Mouse (Mus musculus) heart, embryonic 12.5 days (tissue): ENCODE results near the gene Rhoh. TPM values are rescaled to one million over a fixed set of nuclear protein-coding genes. Genes with fewer than 3 reads are reported as not detected.

Experiments
- ATAC-seq: fragments of 200-750 bp; cut with Nextera tagmentation; 2 replicates; pipeline ENCODE4 v1.8.0; 2017; ENCODE audit warnings: moderate TSS enrichment, moderate library complexity; ENCODE audit not compliant: insufficient number of reproducible peaks, low FRiP score
- H3K27ac ChIP-seq: fragments of 300-500 bp; sonication (generic); 2 replicates; pipeline ENCODE4 v1.5.1; 2016; ENCODE audit warnings: mild to moderate bottlenecking, moderate library complexity; ENCODE audit not compliant: poor library complexity, severe bottlenecking
- H3K27me3 ChIP-seq: fragments of 300-500 bp; sonication (generic); replicated peaks from 2 replicates; pipeline ENCODE4 v1.6.1; 2016; ENCODE audit warnings: mild to moderate bottlenecking, moderate library complexity
- H3K36me3 ChIP-seq: fragments of 300-500 bp; sonication (generic); 2 replicates; pipeline ENCODE4 v1.6.1; 2016; ENCODE audit warnings: mild to moderate bottlenecking, moderate library complexity
- H3K4me1 ChIP-seq: fragments of 300-500 bp; sonication (generic); replicated peaks from 2 replicates; pipeline ENCODE4 v1.6.1; 2016; ENCODE audit warnings: mild to moderate bottlenecking
- H3K4me2 ChIP-seq: fragments of 300-500 bp; sonication (generic); 2 replicates; pipeline ENCODE4 v1.6.1; 2016; ENCODE audit warnings: mild to moderate bottlenecking, moderate library complexity
- H3K4me3 ChIP-seq: fragments of 300-500 bp; sonication (generic); 2 replicates; pipeline ENCODE4 v1.5.1; 2016; ENCODE audit warnings: mild to moderate bottlenecking
- H3K9ac ChIP-seq: fragments of 300-500 bp; sonication (generic); 2 replicates; pipeline ENCODE4 v1.6.1; 2016; ENCODE audit warnings: mild to moderate bottlenecking, moderate library complexity
- H3K9me3 ChIP-seq: fragments of 300-500 bp; sonication (generic); replicated peaks from 2 replicates; pipeline ENCODE4 v1.6.1; 2016; ENCODE audit warnings: mild to moderate bottlenecking, moderate library complexity
- WGBS: fragments of 180-500 bp; shearing (Covaris S2); methylation state at CpG from one replicate; pipeline ENCODE4 v1.1.7; 2016; 5-methylcytosine and 5-hydroxymethylcytosine counted together
- polyA plus RNA-seq: library from polyadenylated mRNA; unstranded; fragments of >200 nt; fragmentation: Nextera tagmentation; extraction: Ambion mirVana; gene quantifications from 2 replicates; pipeline ENCODE4 v1.2.1, GENCODE M21; 2016

Rhoh gene
- polyA plus RNA-seq, 1 experiment from 2014 or later: 0.97 TPM

DNA sequence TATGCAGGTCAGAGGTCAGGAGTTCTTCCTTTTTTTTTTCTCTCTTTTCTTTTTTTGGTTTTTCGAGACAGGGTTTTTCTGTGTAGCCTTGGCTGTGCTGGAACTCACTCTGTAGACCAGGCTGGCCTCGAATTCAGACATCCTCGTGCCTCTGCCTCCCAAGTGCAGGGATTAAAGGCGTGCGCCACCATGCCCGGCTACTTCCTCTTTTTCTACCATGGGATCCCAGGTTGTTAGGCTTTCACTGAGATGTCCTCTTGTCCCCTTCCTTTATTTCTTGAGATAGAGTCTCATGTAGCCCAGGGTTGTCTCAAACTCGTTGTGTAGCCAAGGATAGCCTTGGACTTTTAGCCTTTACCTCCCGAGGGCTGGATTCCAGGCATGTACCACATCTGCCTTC, 14.5 kb upstream of the Rhoh start:
- peak overlapping the region; percentile 66 for H3K27ac ChIP-seq

DNA sequence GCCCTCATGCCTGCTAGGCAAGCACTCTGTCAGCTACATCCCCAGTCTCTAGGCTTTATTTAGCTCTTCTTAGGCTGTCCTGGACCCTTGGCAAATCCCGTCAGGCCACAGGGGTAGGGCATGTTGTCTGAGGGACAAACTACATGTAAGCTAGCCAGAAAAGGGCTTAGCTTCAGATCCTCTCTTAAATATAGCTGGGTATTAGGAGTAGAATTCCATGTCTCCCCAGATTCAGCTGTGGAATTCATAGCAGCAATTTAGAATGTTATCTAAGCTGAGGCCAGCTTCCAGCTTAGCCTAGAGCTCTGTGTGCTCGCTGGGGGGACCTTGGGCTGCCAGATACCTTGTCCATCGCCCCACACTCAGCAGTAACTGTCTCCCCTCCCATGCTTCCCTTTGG, 14.1 kb upstream of the Rhoh start:
- H3K9me3 ChIP-seq: no peaks in the 10 kb centered on the region
- no peak for ATAC-seq
- H3K36me3 ChIP-seq: no peaks in the 10 kb centered on the region
- no peaks in the 10 kb centered on the region for H3K27me3 ChIP-seq
- H3K4me2 ChIP-seq: no peak overlapping the region
- peaks cover 21% of the 10 kb centered on the region for H3K4me1 ChIP-seq
- no peak overlapping the region for H3K4me3 ChIP-seq
- H3K27ac ChIP-seq: peak overlapping the region; percentile 66
- no peak overlapping the region for H3K9ac ChIP-seq
- WGBS: 37% methylated on average over 3 of the region's 3 CpGs

More for the DNA sequence above, 14.5 kb upstream of the Rhoh start:
- no peak for ATAC-seq
- Histone ChIP-seq H3K36me3 (no peaks in the 10 kb centered on the region), H3K9me3 (no peaks in the 10 kb centered on the region), H3K9ac (no peak overlapping the region), H3K4me1 (peaks cover 24% of the 10 kb centered on the region), H3K4me2 (no peak overlapping the region), H3K4me3 (no peak overlapping the region), H3K27me3 (no peaks in the 10 kb centered on the region)
- WGBS: 80% methylated on average over 8 of the region's 8 CpGs

DNA sequence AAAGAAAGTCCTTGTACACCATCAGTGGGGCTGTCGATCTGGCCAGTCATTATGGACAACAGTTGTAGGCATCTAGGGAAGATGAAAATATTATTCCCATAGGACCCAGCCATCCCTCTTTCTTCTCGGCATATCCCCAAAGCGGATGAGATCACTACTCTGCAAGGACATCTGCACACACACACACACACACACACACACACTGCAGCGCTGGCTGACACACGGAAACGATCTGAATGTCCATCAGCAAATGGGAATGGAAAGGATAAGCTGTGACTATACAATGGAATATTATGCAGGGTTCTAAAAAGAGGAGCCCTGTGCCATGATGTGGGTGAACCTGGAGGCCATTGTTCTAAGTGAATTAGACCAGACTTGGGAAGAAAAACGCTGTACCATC, 13.4 kb upstream of the Rhoh start:
- Histone ChIP-seq H3K27me3 (no peaks in the 10 kb centered on the region), H3K9me3 (no peaks in the 10 kb centered on the region), H3K36me3 (no peaks in the 10 kb centered on the region), H3K4me1 (peaks cover 18% of the 10 kb centered on the region), H3K9ac (no peak overlapping the region), H3K4me3 (no peak overlapping the region), H3K4me2 (no peak overlapping the region), H3K27ac (no peak overlapping the region)
- WGBS: 80% methylated on average over 7 of the region's 7 CpGs
- no peak for ATAC-seq

DNA sequence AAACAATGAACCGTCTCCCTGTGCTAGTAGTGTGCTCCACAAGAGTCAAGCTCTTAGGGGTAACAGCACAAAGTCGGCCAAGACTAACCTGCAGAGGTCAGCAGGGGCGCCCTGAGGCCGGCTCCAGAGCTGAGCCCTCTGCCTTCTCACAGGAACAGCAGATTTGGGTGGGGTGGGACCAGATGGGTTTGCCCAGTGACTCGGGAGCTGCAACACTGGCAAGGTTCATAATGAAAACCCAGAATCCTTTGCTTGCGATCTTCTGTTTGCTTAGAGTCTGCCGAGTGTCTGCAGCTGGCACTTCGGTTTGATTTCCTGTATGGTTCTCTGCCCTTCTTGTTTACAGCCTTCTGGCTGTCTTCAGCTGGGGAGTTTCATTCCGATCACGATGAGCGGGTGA, 10.2 kb upstream of the Rhoh start:
- 55% methylated on average over 11 of the region's 11 CpGs for WGBS
- H3K36me3 ChIP-seq: no peaks in the 10 kb centered on the region
- no peaks in the 10 kb centered on the region for H3K27me3 ChIP-seq
- H3K4me1 ChIP-seq: peaks cover 17% of the 10 kb centered on the region
- no peak overlapping the region for H3K4me3 ChIP-seq
- no peak overlapping the region for H3K4me2 ChIP-seq
- no peak overlapping the region for H3K9ac ChIP-seq
- H3K27ac ChIP-seq: no peak overlapping the region
- no peaks in the 10 kb centered on the region for H3K9me3 ChIP-seq
- ATAC-seq: no peak

DNA sequence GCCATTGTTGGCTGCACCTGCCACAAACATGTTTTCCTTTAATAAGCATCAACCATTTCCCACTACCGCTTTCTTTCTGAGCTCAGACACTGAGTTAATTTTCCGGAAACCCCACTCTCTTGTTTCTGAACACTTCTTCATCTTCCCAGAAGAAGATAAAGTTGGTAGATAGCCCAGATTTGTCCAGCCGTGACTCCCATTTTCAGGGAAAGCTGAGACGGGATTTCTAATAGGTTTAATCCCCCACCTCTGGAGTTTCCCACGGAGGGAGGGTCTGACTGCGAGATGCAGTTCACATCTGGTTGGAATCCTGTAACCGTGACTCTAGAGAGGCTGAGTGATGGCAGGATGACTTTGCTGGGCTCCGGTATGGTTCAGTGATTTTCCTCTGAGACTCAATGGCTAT, 6.2 kb upstream of the Rhoh start:
- ATAC-seq: no peak
- Histone ChIP-seq H3K27me3 (no peaks in the 10 kb centered on the region), H3K27ac (no peak overlapping the region), H3K4me3 (no peak overlapping the region), H3K4me1 (peaks cover 18% of the 10 kb centered on the region), H3K9me3 (no peaks in the 10 kb centered on the region), H3K36me3 (no peaks in the 10 kb centered on the region), H3K9ac (no peak overlapping the region), H3K4me2 (no peak overlapping the region)
- WGBS: 70% methylated on average over 8 of the region's 8 CpGs

DNA sequence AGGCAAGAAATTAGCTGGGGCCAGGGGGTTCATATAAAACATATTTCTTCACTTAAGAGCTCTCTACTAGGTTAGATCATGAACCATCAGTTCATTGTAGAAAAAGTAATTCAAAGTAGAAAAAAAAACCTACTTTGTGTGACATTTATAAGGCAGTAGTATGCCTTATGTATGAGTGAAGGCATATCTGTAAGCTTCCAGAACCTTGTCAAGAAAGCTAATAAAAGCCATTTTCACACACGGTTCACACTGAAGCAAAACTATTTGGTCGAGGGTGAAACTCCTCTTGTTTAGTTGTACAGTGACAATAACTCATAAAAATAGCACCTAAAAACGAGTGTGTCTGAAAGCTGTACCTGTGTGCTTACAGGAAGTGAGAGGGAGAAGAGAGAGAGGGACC, 5.4 kb upstream of the Rhoh start:
- no peak overlapping the region for H3K4me2 ChIP-seq
- no peak for ATAC-seq
- 61% methylated on average over 3 of the region's 3 CpGs for WGBS
- no peaks in the 10 kb centered on the region for H3K9me3 ChIP-seq
- H3K27me3 ChIP-seq: no peaks in the 10 kb centered on the region
- H3K4me3 ChIP-seq: no peak overlapping the region
- no peak overlapping the region for H3K9ac ChIP-seq
- H3K4me1 ChIP-seq: peaks cover 18% of the 10 kb centered on the region
- no peak overlapping the region for H3K27ac ChIP-seq
- no peaks in the 10 kb centered on the region for H3K36me3 ChIP-seq

DNA sequence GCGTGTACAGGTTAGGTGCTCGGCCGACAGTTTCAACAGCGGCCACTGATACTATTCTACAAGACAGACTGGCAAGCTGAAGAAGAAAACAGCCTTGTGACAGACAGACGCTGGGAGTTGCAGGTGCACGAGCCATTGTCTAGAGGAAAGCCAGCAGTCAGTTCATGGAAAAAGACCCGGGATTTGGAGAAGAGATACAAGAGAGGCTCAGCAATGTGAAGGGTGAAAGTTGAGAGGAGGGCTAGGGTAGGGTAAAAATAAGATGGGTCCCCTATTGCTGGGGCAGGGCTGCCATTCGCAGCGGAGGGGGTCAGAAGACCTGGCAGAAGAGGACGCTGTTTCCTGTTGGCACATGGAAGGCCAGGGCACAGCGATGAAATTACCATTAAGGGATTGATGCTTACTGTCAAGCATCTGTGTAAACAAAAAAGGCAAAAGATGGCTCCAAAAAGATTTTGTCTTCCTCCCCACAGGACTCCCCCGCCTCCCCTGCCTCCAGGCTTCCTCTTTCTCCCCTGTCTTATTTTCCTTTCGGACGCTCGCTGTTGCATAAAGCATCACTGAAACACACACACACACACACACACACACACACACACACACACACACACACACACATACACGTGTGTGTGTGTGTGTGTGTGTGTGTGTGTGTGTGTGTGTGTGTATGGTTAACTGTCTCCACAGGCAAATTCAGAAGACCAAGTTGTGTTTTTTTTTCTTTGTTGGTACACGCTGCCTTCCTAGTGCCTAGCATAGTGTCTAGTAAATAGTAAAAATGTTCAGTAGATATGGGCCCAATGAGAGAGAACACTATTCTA, 4.2 kb upstream of the Rhoh start:
- ATAC-seq: no peak
- no peak overlapping the region for H3K9ac ChIP-seq
- H3K4me1 ChIP-seq: peaks cover 18% of the 10 kb centered on the region
- no peak overlapping the region for H3K4me3 ChIP-seq
- no peaks in the 10 kb centered on the region for H3K9me3 ChIP-seq
- 76% methylated on average over 17 of the region's 17 CpGs for WGBS
- H3K4me2 ChIP-seq: no peak overlapping the region
- no peaks in the 10 kb centered on the region for H3K27me3 ChIP-seq
- no peak overlapping the region for H3K27ac ChIP-seq
- no peaks in the 10 kb centered on the region for H3K36me3 ChIP-seq

DNA sequence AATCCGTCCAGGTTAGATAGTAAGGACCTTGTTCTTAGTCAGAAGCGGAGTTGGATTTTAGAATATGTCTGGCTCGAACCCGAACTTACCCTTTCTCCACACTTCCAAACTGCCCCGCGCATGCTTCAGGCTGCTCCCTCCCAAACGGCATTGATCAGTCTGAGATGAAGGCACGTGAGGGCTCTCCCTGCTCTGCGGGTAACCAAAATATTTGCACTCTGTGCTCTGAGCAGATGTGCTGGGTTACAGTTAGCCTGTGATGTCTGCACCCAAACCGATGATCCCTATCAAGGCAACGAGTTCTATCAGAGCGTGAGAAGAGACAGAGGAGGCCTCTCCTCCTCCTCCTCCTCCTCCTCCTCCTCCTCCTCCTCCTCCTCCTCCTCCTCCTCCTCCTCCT, 3.1 kb upstream of the Rhoh start:
- no peak overlapping the region for H3K4me3 ChIP-seq
- no peaks in the 10 kb centered on the region for H3K9me3 ChIP-seq
- no peak overlapping the region for H3K9ac ChIP-seq
- no peak for ATAC-seq
- no peaks in the 10 kb centered on the region for H3K27me3 ChIP-seq
- H3K4me1 ChIP-seq: peaks cover 18% of the 10 kb centered on the region
- no peak overlapping the region for H3K27ac ChIP-seq
- H3K36me3 ChIP-seq: no peaks in the 10 kb centered on the region
- 78% methylated on average over 12 of the region's 12 CpGs for WGBS
- H3K4me2 ChIP-seq: no peak overlapping the region

DNA sequence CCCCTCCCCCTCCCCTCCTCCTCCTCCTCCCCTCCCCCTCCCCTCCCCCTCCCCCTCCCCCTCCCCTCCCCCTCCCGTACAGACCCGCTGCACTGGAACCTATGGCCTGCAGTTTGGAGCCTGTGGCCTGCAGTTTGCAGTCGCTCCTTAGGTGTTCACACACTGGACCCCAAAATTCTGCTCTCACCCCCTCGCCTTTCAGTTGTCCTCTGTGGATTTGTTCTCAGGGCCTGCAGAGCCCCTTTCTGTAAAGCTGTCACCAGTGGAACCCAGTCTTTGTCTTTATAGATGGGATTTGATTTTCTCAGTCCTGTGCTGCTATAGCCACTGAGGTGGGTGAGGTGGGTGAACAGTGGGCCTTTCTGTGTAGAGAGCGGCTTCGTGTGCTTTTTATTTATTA, 2.7 kb upstream of the Rhoh start:
- 87% methylated on average over 4 of the region's 6 CpGs for WGBS
- Histone ChIP-seq H3K36me3 (no peaks in the 10 kb centered on the region), H3K4me3 (no peak overlapping the region), H3K4me2 (no peak overlapping the region; the same call in 1 of the 2 replicates), H3K27ac (peak overlapping the region; percentile 51), H3K9ac (peak overlapping the region; percentile 41; the same call in 1 of the 2 replicates), H3K9me3 (no peaks in the 10 kb centered on the region), H3K27me3 (no peaks in the 10 kb centered on the region), H3K4me1 (peaks cover 18% of the 10 kb centered on the region)
- no peak for ATAC-seq

DNA sequence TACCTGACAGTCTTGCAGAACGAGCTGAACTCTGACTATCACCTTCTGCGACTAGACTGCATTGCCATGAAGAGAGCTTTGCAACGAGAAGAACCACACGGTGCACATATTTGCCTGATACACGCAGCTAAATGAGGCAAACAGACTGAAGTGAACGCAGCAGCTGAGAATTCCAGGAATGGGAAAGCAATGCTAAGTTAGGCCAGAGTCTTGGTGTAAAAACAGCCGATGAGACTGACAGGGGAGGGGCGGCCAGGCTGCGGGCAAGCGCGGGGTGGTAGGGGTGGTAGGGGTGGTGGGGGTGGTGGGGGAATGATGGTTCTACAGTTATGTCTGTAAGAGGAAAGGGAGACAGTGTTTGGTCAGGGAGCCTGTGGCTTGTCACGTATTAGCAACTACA, 2.1 kb upstream of the Rhoh start:
- Histone ChIP-seq H3K9ac (no peak overlapping the region; the same call in 1 of the 2 replicates), H3K4me3 (no peak overlapping the region), H3K27me3 (no peaks in the 10 kb centered on the region), H3K36me3 (no peaks in the 10 kb centered on the region), H3K9me3 (no peaks in the 10 kb centered on the region), H3K4me2 (peak overlapping the region; percentile 8; the same call in 1 of the 2 replicates), H3K4me1 (peaks cover 18% of the 10 kb centered on the region), H3K27ac (0 out of 2 replicates have a peak overlapping the region, but pooled peaks have one; percentile 51)
- WGBS: 42% methylated on average over 12 of the region's 12 CpGs
- no peak for ATAC-seq

DNA sequence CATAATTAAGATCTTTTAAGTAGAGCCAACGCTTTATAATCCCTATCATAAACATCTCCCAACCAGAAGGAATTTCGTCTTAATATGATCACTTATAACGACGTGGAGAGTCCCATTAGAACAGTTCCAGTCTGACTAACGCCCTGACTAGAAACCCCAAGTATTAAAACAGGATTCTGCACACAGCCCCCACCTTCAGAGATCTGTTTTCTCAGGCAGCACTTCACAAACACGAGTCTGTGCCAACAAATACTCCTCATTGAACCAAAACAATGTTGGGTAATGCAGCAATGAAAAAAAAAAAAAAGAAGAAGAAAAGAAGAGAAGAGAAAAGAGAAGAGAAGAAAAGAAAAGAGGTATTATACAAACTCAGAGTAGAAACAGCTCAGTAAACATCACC, 1.6 kb upstream of the Rhoh start:
- Histone ChIP-seq H3K4me1 (peaks cover 18% of the 10 kb centered on the region), H3K36me3 (no peaks in the 10 kb centered on the region), H3K9me3 (no peaks in the 10 kb centered on the region), H3K27me3 (no peaks in the 10 kb centered on the region), H3K9ac (no peak overlapping the region), H3K27ac (no peak overlapping the region), H3K4me3 (no peak overlapping the region), H3K4me2 (no peak overlapping the region)
- 59% methylated on average over 6 of the region's 6 CpGs for WGBS
- no peak for ATAC-seq
